21 mouse cellular contexts compared by ENCODE assay signal in genomic region chr9:70022083-70022482, GRCm38 (mm10). TPM values are rescaled to one million over a fixed set of nuclear protein-coding genes. Genes with fewer than 3 reads are reported as not detected.
A peak's percentile ranks its signal among the peaks of the same experiment; 100 is the strongest.
DNase-seq lines count a peak whose midpoint lies in the region; ATAC-seq and TF ChIP-seq lines count a peak whose summit lies in the region.
"Had no signal": no experiment of that assay in that cellular context is flagged by ENCODE, and none has a peak within 500 bp of the region (broad histone marks: within the 10 kb centered on the region; RNA-seq: fewer than 3 reads in every experiment).

No protein-coding gene starts in this region.

- no peaks in the 10 kb centered on the region for H3K9me3 ChIP-seq in liver, embryonic 11.5 days (ENCODE audit: control insufficient read depth, low read length)
- no peaks in the 10 kb centered on the region for H3K9me3 ChIP-seq in liver, postnatal 0 days (ENCODE audit: low read length)
- H3K9me3 ChIP-seq in heart, embryonic 15.5 days (replicated peaks): no peaks in the 10 kb centered on the region
- no peaks in the 10 kb centered on the region for H3K9me3 ChIP-seq in intestine, embryonic 16.5 days (ENCODE audit: control insufficient read depth, low read length)
- H3K9me3 ChIP-seq in embryonic facial prominence, embryonic 10.5 days: no peaks in the 10 kb centered on the region
- H3K9me3 ChIP-seq: embryonic facial prominence, embryonic 12.5 days; hindbrain, embryonic 10.5 days; midbrain, embryonic 13.5 days; neural tube, embryonic 15.5 days had no signal

- intact Hi-C loops in gastrocnemius, postnatal 14 days (cut with DNase I; ENCODE audit: low total_unique reads): loop anchor here (2.0 kb wide), 1 partner anchor 55 kb away; no protein-coding TSS in a partner anchor

- no peak overlapping the region for H3K4me3 ChIP-seq in liver, embryonic 11.5 days (ENCODE audit: low read depth, low read length)
- no peak overlapping the region for H3K4me3 ChIP-seq in liver, postnatal 0 days (ENCODE audit: low read depth, low read length)
- H3K4me3 ChIP-seq in heart, embryonic 15.5 days: no peak overlapping the region
- no peak overlapping the region for H3K4me3 ChIP-seq in intestine, embryonic 16.5 days (ENCODE audit: low read length)
- H3K4me3 ChIP-seq in embryonic facial prominence, embryonic 10.5 days: no peak overlapping the region
- H3K4me3 ChIP-seq: embryonic facial prominence, embryonic 12.5 days; hindbrain, embryonic 10.5 days; midbrain, embryonic 13.5 days; myocyte; neural tube, embryonic 15.5 days had no signal

- no peak overlapping the region for H3K9ac ChIP-seq in liver, embryonic 11.5 days (ENCODE audit: low read depth, low read length)
- H3K9ac ChIP-seq in liver, postnatal 0 days (replicated peaks): no peak overlapping the region
- no peak overlapping the region for H3K9ac ChIP-seq in heart, embryonic 15.5 days
- no peak overlapping the region for H3K9ac ChIP-seq in intestine, embryonic 16.5 days (ENCODE audit: low read depth, low read length)
- H3K9ac ChIP-seq: embryonic facial prominence, embryonic 12.5 days; midbrain, embryonic 13.5 days; neural tube, embryonic 15.5 days had no signal

- no peak for TF ChIP-seq CTCF in liver, postnatal 0 days (IDR thresholded peaks at IDR 0.05; ENCODE audit: low read depth)

- H3K4me1 ChIP-seq in liver, embryonic 11.5 days (replicated peaks; ENCODE audit: control insufficient read depth, insufficient read depth, low read length): peaks cover 26% of the 10 kb centered on the region
- peaks cover 7% of the 10 kb centered on the region for H3K4me1 ChIP-seq in liver, postnatal 0 days (ENCODE audit: insufficient read depth)
- peaks cover 10% of the 10 kb centered on the region; the same call in 1 of the 2 replicates for H3K4me1 ChIP-seq in heart, embryonic 15.5 days (replicated peaks)
- peaks cover 4% of the 10 kb centered on the region; the same call in 1 of the 2 replicates for H3K4me1 ChIP-seq in intestine, embryonic 16.5 days (ENCODE audit: control insufficient read depth, insufficient read depth, low read length)
- H3K4me1 ChIP-seq in embryonic facial prominence, embryonic 10.5 days: no peaks in the 10 kb centered on the region
- H3K4me1 ChIP-seq: embryonic facial prominence, embryonic 12.5 days; hindbrain, embryonic 10.5 days; midbrain, embryonic 13.5 days; neural tube, embryonic 15.5 days had no signal

- no peak for DNase-seq in liver, embryonic 11.5 days (ENCODE audit: low spot score)
- DNase-seq in liver, postnatal 0 days: no peak
- peak; percentile 44 to 73 for DNase-seq in heart, adult 18-20 months
- DNase-seq in frontal cortex, postnatal 25 days (ENCODE audit: low spot score in 2 of 2): no peak
- DNase-seq in embryonic facial prominence, embryonic 10.5 days (ENCODE audit: low spot score): no peak
- DNase-seq in gastrocnemius, postnatal 14 days: no peak
- DNase-seq: adrenal gland, postnatal 10 days; cerebellum, adult 11 months; gastrocnemius, postnatal 10 days; thymus, postnatal 14 days had no signal

- peaks cover 3% of the 10 kb centered on the region; the same call in 1 of the 2 replicates for H3K36me3 ChIP-seq in liver, embryonic 11.5 days (ENCODE audit: control insufficient read depth, insufficient read depth, low read length)
- H3K36me3 ChIP-seq in liver, postnatal 0 days (replicated peaks; ENCODE audit: insufficient read depth, low read length): peaks cover 26% of the 10 kb centered on the region
- peaks cover 16% of the 10 kb centered on the region for H3K36me3 ChIP-seq in heart, embryonic 15.5 days
- no peaks in the 10 kb centered on the region for H3K36me3 ChIP-seq in intestine, embryonic 16.5 days (ENCODE audit: control insufficient read depth, insufficient read depth, low read length)
- H3K36me3 ChIP-seq in embryonic facial prominence, embryonic 10.5 days (replicated peaks): peaks cover 46% of the 10 kb centered on the region

- H3K4me2 ChIP-seq in liver, embryonic 11.5 days: peak overlapping the region; percentile 2; the same call in 1 of the 2 replicates
- no peak overlapping the region for H3K4me2 ChIP-seq in liver, postnatal 0 days (ENCODE audit: low read depth, low read length)
- no peak overlapping the region for H3K4me2 ChIP-seq in heart, embryonic 15.5 days
- no peak overlapping the region for H3K4me2 ChIP-seq in intestine, embryonic 16.5 days (ENCODE audit: low read depth, low read length)
- H3K4me2 ChIP-seq: embryonic facial prominence, embryonic 12.5 days; midbrain, embryonic 13.5 days; neural tube, embryonic 15.5 days had no signal

- H3K27ac ChIP-seq in liver, embryonic 11.5 days (ENCODE audit: low read depth, low read length): no peak overlapping the region
- no peak overlapping the region for H3K27ac ChIP-seq in liver, postnatal 0 days (ENCODE audit: low read depth)
- H3K27ac ChIP-seq in heart, embryonic 15.5 days: no peak overlapping the region
- H3K27ac ChIP-seq in intestine, embryonic 16.5 days (ENCODE audit: low read length): no peak overlapping the region
- no peak overlapping the region for H3K27ac ChIP-seq in embryonic facial prominence, embryonic 10.5 days (replicated peaks)
- H3K27ac ChIP-seq: embryonic facial prominence, embryonic 12.5 days; hindbrain, embryonic 10.5 days; midbrain, embryonic 13.5 days; neural tube, embryonic 15.5 days had no signal

- 76% methylated on average over 4 of the region's 4 CpGs for WGBS in liver, embryonic 11.5 days
- 86% methylated on average over 4 of the region's 4 CpGs for WGBS in liver, postnatal 0 days (ENCODE audit: insufficient replicate concordance)
- 57% methylated on average over 4 of the region's 4 CpGs for WGBS in heart, embryonic 15.5 days
- 78% methylated on average over 4 of the region's 4 CpGs for WGBS in intestine, embryonic 16.5 days
- WGBS in embryonic facial prominence, embryonic 10.5 days: 93% methylated on average over 4 of the region's 4 CpGs

- no peaks in the 10 kb centered on the region for H3K27me3 ChIP-seq in liver, embryonic 11.5 days (replicated peaks; ENCODE audit: control insufficient read depth, insufficient read depth, low read length)
- no peaks in the 10 kb centered on the region for H3K27me3 ChIP-seq in liver, postnatal 0 days (ENCODE audit: insufficient read depth, low read length)
- no peaks in the 10 kb centered on the region for H3K27me3 ChIP-seq in heart, embryonic 15.5 days
- H3K27me3 ChIP-seq in intestine, embryonic 16.5 days (replicated peaks; ENCODE audit: control insufficient read depth, insufficient read depth, low read length): no peaks in the 10 kb centered on the region
- H3K27me3 ChIP-seq in embryonic facial prominence, embryonic 10.5 days (replicated peaks; ENCODE audit: low read depth, poor library complexity, severe bottlenecking): no peaks in the 10 kb centered on the region
- H3K27me3 ChIP-seq: embryonic facial prominence, embryonic 12.5 days; midbrain, embryonic 13.5 days; neural tube, embryonic 15.5 days had no signal

- no peak for TF ChIP-seq EP300 in liver, postnatal 0 days (IDR thresholded peaks at IDR 0.05; ENCODE audit: low read depth)

- 0 out of 2 replicates have a peak, but pooled peaks have one; percentile 42 for ATAC-seq in liver, embryonic 11.5 days (replicated peaks; ENCODE audit: low FRiP score)
- no peak for ATAC-seq in liver, postnatal 0 days
- ATAC-seq in heart, embryonic 15.5 days (replicated peaks; ENCODE audit: insufficient number of reproducible peaks, insufficient read depth, low FRiP score, low read depth): 0 out of 2 replicates have a peak, but pooled peaks have one; percentile 53
- peak; percentile 56; the same call in 1 of the 2 replicates for ATAC-seq in intestine, embryonic 16.5 days
- ATAC-seq: midbrain, embryonic 13.5 days had no signal

RNA-seq across cellular contexts. Expression of gene Gtf2a2, which starts 9.7 kb away (rescaled TPM):
- 225 and 249 TPM in 2 replicates for polyA plus RNA-seq in liver, embryonic 11.5 days (2014; fragmentation: Nextera tagmentation; extraction: Ambion mirVana)
- polyA plus RNA-seq in liver, postnatal 0 days (2015; fragmentation: Nextera tagmentation; extraction: Ambion mirVana): 149 and 154 TPM in 2 replicates
- 10 to 100 TPM; 50.2 to 56.3 TPM for total RNA-seq in heart, adult 18-20 months (2021)
- 147 and 155 TPM in 2 replicates for polyA plus RNA-seq in heart, embryonic 15.5 days (2015; fragmentation: Nextera tagmentation; extraction: Ambion mirVana)
- 139 and 151 TPM in 2 replicates for polyA plus RNA-seq in intestine, embryonic 16.5 days (2015; fragmentation: Nextera tagmentation; extraction: Ambion mirVana)
- polyA plus RNA-seq in embryonic facial prominence, embryonic 10.5 days (2016; fragmentation: Nextera tagmentation; extraction: Ambion mirVana): 180 and 196 TPM in 2 replicates
- total RNA-seq in gastrocnemius, postnatal 14 days (2021): 10 to 100 TPM; 43.4 to 46.7 TPM

RNA-seq across cellular contexts. Expression of gene Gcnt3, which starts 15.8 kb away (rescaled TPM):
- not detected in 2 replicates for polyA plus RNA-seq in liver, embryonic 11.5 days (2014; fragmentation: Nextera tagmentation; extraction: Ambion mirVana)
- not detected in 2 replicates for polyA plus RNA-seq in liver, postnatal 0 days (2015; fragmentation: Nextera tagmentation; extraction: Ambion mirVana)
- total RNA-seq in heart, adult 18-20 months (2021): not detected
- polyA plus RNA-seq in heart, embryonic 15.5 days (2015; fragmentation: Nextera tagmentation; extraction: Ambion mirVana): 0.04 TPM in 1 of 2 replicates, not detected in the other
- 12.7 and 13.0 TPM in 2 replicates for polyA plus RNA-seq in intestine, embryonic 16.5 days (2015; fragmentation: Nextera tagmentation; extraction: Ambion mirVana)
- polyA plus RNA-seq in embryonic facial prominence, embryonic 10.5 days (2016; fragmentation: Nextera tagmentation; extraction: Ambion mirVana): 0.05 TPM in 1 of 2 replicates, not detected in the other
- total RNA-seq in gastrocnemius, postnatal 14 days (2021): not detected
- total RNA-seq: adrenal gland, postnatal 10 days; gastrocnemius, postnatal 10 days; layer of hippocampus, postnatal 25 days; left cerebral cortex, postnatal 36 days; megakaryocyte progenitor cell, adult 5-6 weeks had no signal
- polyA plus RNA-seq: brain, embryonic 14.5 days; embryonic facial prominence, embryonic 12.5 days; hindbrain, embryonic 10.5 days; midbrain, embryonic 13.5 days; neural tube, embryonic 15.5 days had no signal

RNA-seq across cellular contexts. Expression of gene Bnip2, which starts 32.8 kb away (rescaled TPM):
- polyA plus RNA-seq in liver, embryonic 11.5 days (2014; fragmentation: Nextera tagmentation; extraction: Ambion mirVana): 95.3 and 95.6 TPM in 2 replicates
- polyA plus RNA-seq in liver, postnatal 0 days (2015; fragmentation: Nextera tagmentation; extraction: Ambion mirVana): 38.4 and 42.5 TPM in 2 replicates
- total RNA-seq in heart, adult 18-20 months (2021): 100 to 1,000 TPM; 101 to 103 TPM
- polyA plus RNA-seq in heart, embryonic 15.5 days (2015; fragmentation: Nextera tagmentation; extraction: Ambion mirVana): 109 and 113 TPM in 2 replicates
- 54.9 and 60.0 TPM in 2 replicates for polyA plus RNA-seq in intestine, embryonic 16.5 days (2015; fragmentation: Nextera tagmentation; extraction: Ambion mirVana)
- polyA plus RNA-seq in embryonic facial prominence, embryonic 10.5 days (2016; fragmentation: Nextera tagmentation; extraction: Ambion mirVana): 108 and 109 TPM in 2 replicates
- 10 to 100 TPM; 67.1 to 67.3 TPM for total RNA-seq in gastrocnemius, postnatal 14 days (2021)

Comparison
In these comparisons a context has a peak if more than half of its experiments do, and no peak if none do; other contexts are left out.
1. DNase-seq: peak in heart, adult 18-20 months (2 of 2); none in liver, embryonic 11.5 days (single experiment), liver, postnatal 0 days (single experiment), frontal cortex, postnatal 25 days (0 of 2), embryonic facial prominence, embryonic 10.5 days (single experiment) and gastrocnemius, postnatal 14 days (single experiment).
2. RNA of gene Gcnt3, which starts 15.8 kb away (polyA plus RNA-seq): 12.7 to 13.0 TPM in intestine, embryonic 16.5 days; not detected in liver, postnatal 0 days, not detected in liver, embryonic 11.5 days, 0.04 TPM in heart, embryonic 15.5 days and 0.05 TPM in embryonic facial prominence, embryonic 10.5 days; every median in the first group is over 10 times any median in the second.